Mouse (Mus musculus): ENCODE results near the gene Ubxn11. TPM values are rescaled to one million over a fixed set of nuclear protein-coding genes. Genes with fewer than 3 reads are reported as not detected.
"Not testable (repeated sequence)": the region's sequence is repeated elsewhere in the genome, so short reads cannot be mapped to it uniquely, and the experiment has no call there.

Gene Ubxn11
- polyA plus RNA-seq, 1 experiment from 2014 or later, result 6.6 TPM

DNA sequence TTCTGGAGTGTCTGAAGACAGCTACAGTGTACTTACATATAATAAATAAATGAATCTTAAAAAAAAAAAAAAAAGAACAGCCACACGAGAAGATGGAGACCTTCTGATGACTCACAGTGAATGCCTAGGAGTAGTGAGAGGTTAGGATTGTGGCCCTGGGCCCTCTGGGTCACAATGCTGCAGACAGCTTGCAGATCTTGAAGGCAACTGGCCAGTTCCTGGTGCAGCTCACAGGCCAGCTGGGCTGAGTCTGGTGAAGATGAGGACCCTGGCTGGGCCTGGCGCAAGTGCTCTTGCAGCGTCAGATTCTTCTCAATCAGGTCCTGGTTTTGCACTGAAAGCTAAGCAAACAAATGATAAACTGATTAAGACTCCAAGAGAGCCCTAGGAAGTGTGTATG is 29.7 kb downstream of the Ubxn11 start:
- Histone ChIP-seq H3K27me3 (no peaks in the 10 kb centered on the region), H3K9me3 (no peaks in the 10 kb centered on the region), H3K4me2 (replicated peaks) (no peak overlapping the region), H3K9ac (replicated peaks) (no peak overlapping the region), H3K27ac (replicated peaks) (no peak overlapping the region), H3K36me3 (peaks cover 23% of the 10 kb centered on the region), H3K4me1 (peaks cover 20% of the 10 kb centered on the region), H3K4me3 (no peak overlapping the region)
- ATAC-seq (ENCODE audit: low FRiP score, low read depth), result no peak
- WGBS, result 89% methylated on average over 3 of the region's 3 CpGs

DNA sequence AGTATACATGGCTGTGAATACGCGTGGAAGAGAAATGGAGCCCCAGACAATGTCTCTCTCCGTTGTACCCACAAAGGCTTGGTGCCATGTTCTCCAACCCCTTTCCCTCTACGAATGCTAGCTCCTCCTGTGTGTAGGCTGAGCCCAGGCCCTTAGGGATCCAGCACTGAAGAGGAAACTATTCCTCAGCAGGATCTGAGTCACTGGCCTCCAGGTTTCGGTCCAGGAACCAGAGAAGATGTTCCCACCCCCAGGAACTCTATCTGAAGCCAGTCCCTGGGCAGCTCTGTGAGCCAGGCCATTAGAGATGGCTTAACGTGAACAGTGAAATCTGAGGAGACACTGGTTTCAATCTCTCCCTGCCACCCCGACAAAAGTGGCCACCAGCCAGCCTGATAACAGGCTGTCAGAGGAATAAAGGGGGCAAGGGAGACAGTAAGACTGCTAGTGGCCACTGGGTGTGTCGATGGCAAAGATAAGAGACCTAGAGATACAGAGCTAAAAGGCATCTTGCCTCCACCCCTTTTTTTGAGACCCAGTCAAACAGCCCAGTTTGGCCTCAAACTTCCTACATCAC is 30.2 kb downstream of the Ubxn11 start:
- Histone ChIP-seq H3K36me3 (peaks cover 23% of the 10 kb centered on the region), H3K27ac (replicated peaks) (no peak overlapping the region), H3K9me3 (no peaks in the 10 kb centered on the region), H3K4me2 (replicated peaks) (no peak overlapping the region), H3K4me1 (peaks cover 15% of the 10 kb centered on the region), H3K4me3 (no peak overlapping the region), H3K9ac (replicated peaks) (no peak overlapping the region), H3K27me3 (no peaks in the 10 kb centered on the region)
- WGBS, result 87% methylated on average over 8 of the region's 8 CpGs
- ATAC-seq (ENCODE audit: low FRiP score, low read depth), result no peak

DNA sequence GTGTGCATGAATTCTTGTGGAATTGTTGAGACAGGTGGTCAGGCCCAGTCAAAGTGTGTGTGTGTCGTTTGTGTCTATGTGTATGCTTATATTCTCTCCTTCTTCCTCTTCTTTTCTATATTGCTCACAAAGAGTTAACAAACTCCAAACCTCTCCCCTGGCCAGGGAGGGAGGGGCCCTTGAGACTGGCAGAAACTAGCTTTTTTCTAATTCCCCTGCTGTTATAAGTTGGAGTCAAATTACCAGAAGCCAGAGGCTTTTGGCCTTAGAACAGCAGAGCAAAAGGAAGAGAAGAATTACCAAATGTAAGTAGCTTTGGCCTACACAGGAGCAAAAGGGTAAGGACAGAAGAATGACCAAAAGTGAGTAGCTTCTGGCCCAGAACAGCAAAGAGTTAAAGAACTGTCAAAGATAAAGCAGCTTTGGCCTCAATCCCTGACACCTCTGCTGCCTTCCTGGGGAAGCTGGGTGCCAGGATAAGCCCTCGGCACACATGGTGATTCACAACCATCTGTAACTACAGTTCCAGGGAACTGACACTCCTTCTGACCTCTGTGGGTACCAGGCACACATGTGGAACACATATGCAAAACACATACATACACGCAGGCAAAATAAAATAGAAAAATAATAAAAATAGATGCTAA is 34.0 kb downstream of the Ubxn11 start:
- no peaks in the 10 kb centered on the region for H3K27me3 ChIP-seq
- no peak overlapping the region for H3K4me2 ChIP-seq (replicated peaks)
- no peaks in the 10 kb centered on the region for H3K4me1 ChIP-seq
- ATAC-seq (ENCODE audit: low FRiP score, low read depth), result no peak
- peaks cover 16% of the 10 kb centered on the region; the same call in 1 of the 2 replicates for H3K36me3 ChIP-seq
- no peak overlapping the region for H3K4me3 ChIP-seq
- WGBS, result 75% methylated on average over 3 of the region's 3 CpGs
- no peak overlapping the region for H3K27ac ChIP-seq (replicated peaks)
- no peaks in the 10 kb centered on the region for H3K9me3 ChIP-seq
- no peak overlapping the region for H3K9ac ChIP-seq (replicated peaks)

DNA sequence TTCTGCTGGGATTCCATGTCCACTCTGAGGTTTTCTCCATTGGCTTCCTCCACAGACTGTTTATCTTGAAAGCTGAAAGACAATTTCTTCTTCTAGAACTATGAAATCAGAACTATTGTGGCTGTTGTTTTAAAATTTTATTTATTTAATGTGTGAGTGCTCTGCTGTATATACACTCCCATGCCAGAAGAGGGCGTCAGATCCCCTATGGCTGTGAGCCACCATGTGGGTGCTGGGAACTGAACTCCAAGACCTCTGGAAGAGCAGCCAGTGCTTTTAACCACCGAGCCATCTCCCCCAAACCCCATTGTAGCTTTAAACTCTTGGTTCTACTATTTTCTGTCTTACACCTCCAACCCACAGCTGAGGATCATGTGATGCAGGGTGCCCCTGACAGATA is 36.5 kb downstream of the Ubxn11 start:
- H3K4me3 ChIP-seq, result no peak overlapping the region
- 78% methylated on average over 2 of the region's 2 CpGs for WGBS
- no peaks in the 10 kb centered on the region for H3K4me1 ChIP-seq
- peaks cover 9% of the 10 kb centered on the region; the same call in 1 of the 2 replicates for H3K36me3 ChIP-seq
- no peaks in the 10 kb centered on the region for H3K27me3 ChIP-seq
- H3K27ac ChIP-seq (replicated peaks), result no peak overlapping the region
- H3K4me2 ChIP-seq (replicated peaks), result no peak overlapping the region
- no peak overlapping the region for H3K9ac ChIP-seq (replicated peaks)
- no peaks in the 10 kb centered on the region for H3K9me3 ChIP-seq
- no peak for ATAC-seq (ENCODE audit: low FRiP score, low read depth)

DNA sequence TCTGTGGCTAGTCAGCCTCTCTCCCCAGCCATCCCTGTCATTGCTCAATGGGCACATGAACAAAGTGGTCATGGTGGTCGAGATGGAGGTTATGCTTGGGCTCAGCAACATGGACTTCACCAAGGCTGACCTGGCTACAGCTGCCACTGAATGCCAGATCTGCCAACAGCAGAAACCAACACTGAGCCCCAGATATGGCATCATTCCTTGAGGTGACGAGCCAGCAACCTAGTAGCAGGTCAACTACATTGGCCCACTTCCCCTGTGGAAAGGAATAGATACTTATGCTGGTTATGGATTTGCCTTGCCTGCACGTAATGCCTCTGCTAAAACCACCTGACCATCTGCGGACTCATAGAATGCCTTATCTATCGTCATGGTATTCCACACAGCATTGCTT is 41.9 kb downstream of the Ubxn11 start:
- H3K4me1 ChIP-seq; H3K27me3 ChIP-seq; H3K9me3 ChIP-seq; H3K4me3 ChIP-seq; H3K27ac ChIP-seq (replicated peaks); H3K4me2 ChIP-seq (replicated peaks); H3K9ac ChIP-seq (replicated peaks); ATAC-seq (ENCODE audit: low FRiP score, low read depth): not testable (repeated sequence)
- peaks cover 39% of the 10 kb centered on the region for H3K36me3 ChIP-seq
- 92% methylated on average over 5 of the region's 5 CpGs for WGBS

DNA sequence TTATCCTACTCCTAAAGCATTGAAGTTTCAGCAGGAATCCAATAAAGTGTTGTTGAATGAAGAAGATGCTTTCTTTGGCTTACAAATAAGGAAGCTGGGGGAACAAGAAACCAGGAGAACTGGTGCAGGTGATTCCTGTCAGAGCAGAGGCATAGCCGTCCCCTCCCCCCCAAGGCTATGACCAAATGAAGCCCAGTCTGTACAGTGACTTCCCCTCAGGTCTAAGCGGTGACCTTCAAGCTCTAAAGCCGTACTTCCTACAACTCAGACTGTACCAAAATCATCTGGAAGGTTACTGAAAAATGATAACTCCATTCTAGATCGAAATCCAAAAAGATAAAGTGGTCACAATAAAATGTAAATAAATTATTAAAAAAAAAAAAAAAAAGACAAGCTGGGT is 47.0 kb downstream of the Ubxn11 start:
- no peak for ATAC-seq (ENCODE audit: low FRiP score, low read depth)
- Histone ChIP-seq H3K4me1 (no peaks in the 10 kb centered on the region), H3K9ac (replicated peaks) (no peak overlapping the region), H3K4me2 (replicated peaks) (no peak overlapping the region), H3K27ac (replicated peaks) (no peak overlapping the region), H3K36me3 (peaks cover 76% of the 10 kb centered on the region), H3K4me3 (no peak overlapping the region), H3K9me3 (no peaks in the 10 kb centered on the region), H3K27me3 (no peaks in the 10 kb centered on the region)
- 91% methylated on average over 4 of the region's 4 CpGs for WGBS

DNA sequence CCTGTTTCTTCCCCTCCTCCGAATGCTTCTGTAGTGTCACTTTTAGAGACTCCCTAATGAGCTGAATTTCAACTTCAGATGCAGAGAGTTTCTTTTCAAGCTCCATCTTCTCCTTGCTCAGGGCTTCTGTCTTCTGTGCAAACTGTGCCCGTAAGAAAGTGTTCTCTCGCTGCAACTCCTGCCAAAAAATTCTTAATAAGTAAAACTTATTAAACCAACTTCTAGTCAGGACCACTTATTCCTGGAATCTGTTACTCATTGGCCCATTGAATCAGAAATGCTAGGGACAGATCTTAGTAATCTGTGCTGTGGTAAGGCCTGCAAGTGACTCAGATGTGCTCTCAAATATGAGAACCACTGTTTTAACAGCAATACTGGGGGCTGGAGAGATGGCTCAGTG is 49.7 kb downstream of the Ubxn11 start:
- Histone ChIP-seq H3K4me1 (no peaks in the 10 kb centered on the region), H3K9me3 (no peaks in the 10 kb centered on the region), H3K4me2 (replicated peaks) (no peak overlapping the region), H3K36me3 (peaks cover 75% of the 10 kb centered on the region), H3K9ac (replicated peaks) (no peak overlapping the region), H3K4me3 (no peak overlapping the region), H3K27me3 (no peaks in the 10 kb centered on the region), H3K27ac (replicated peaks) (no peak overlapping the region)
- no peak for ATAC-seq (ENCODE audit: low FRiP score, low read depth)
- WGBS, result 89% methylated on average over 3 of the region's 3 CpGs

DNA sequence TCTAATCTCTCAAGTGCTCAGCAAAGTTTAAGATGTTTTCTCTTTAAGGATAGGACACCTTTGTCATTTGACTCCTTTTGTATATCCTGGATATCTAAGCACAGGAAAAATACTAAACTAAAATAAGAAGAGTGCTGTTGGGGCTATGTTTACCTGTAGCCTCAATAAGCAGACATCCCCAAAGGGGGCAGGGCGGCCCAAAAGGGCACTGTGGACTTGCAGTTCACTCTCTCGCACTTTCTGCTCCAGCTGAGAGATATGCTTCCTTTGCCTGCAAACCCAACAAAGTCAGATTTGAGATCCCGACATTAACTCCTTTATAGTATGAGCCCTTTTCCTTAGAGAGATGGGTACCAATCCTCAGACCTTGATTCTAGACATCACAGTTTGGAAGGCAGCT is 51.3 kb downstream of the Ubxn11 start:
- no peak for ATAC-seq (ENCODE audit: low FRiP score, low read depth)
- peaks cover 59% of the 10 kb centered on the region for H3K36me3 ChIP-seq

DNA sequence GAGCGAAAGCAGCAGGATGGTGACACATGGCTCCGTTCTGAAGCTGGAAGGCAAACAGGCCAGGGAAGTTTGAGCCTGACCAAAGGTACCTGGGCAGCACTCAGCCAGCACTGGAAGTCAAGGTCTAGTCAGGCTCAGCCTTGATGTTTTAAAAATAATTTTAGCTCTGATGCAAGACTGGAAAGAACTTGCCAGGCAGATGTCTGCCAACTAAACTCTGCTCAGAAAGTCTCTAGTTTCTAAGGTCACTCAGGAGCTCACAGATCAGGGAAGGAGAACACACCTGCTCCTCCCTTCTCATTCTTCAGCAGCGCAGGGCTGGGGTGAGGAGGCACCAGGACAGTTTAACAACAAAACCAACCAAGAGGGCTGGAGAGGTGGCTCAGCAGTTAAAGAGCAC is 52.0 kb downstream of the Ubxn11 start:
- ATAC-seq (ENCODE audit: low FRiP score, low read depth), result no peak
- H3K27me3 ChIP-seq, result peaks cover 7% of the 10 kb centered on the region; the same call in 1 of the 2 replicates
- no peak overlapping the region for H3K27ac ChIP-seq (replicated peaks)
- no peak overlapping the region for H3K4me3 ChIP-seq
- no peaks in the 10 kb centered on the region for H3K4me1 ChIP-seq
- H3K36me3 ChIP-seq, result peaks cover 52% of the 10 kb centered on the region
- 93% methylated on average over 3 of the region's 3 CpGs for WGBS
- H3K4me2 ChIP-seq (replicated peaks), result no peak overlapping the region
- H3K9me3 ChIP-seq, result no peaks in the 10 kb centered on the region
- no peak overlapping the region for H3K9ac ChIP-seq (replicated peaks)

More for the DNA sequence above, 51.3 kb downstream of the Ubxn11 start:
- no peak overlapping the region for H3K9ac ChIP-seq (replicated peaks)
- no peaks in the 10 kb centered on the region for H3K9me3 ChIP-seq
- H3K27ac ChIP-seq (replicated peaks), result no peak overlapping the region
- H3K4me1 ChIP-seq, result no peaks in the 10 kb centered on the region
- 0 out of 2 replicates have a peak, but pooled peaks cover 2% of the 10 kb centered on the region for H3K27me3 ChIP-seq
- H3K4me2 ChIP-seq (replicated peaks), result no peak overlapping the region
- no peak overlapping the region for H3K4me3 ChIP-seq
- WGBS, result 94% methylated on average over 3 of the region's 3 CpGs

DNA sequence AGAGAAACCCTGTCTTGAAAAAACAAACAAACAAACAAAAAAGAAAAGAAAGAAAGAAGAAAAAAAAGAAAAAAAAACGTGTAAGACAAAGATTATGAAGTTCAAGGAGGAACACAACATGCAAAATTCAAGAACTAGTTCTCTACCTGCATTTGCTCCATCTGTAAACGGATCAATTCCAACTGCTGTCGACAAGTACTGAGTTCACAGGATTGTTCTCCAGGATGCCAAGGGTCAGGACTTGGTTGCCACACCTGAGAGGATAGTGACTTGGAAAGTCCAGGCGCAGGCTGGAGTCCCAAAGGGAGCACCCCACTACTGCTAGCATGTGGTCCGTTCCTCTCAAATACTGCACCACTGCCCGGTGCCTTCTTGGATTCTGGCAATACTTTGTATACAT is 53.2 kb downstream of the Ubxn11 start:
- Histone ChIP-seq H3K27ac (replicated peaks) (no peak overlapping the region), H3K4me3 (no peak overlapping the region), H3K9me3 (no peaks in the 10 kb centered on the region), H3K36me3 (peaks cover 44% of the 10 kb centered on the region), H3K27me3 (peaks cover 7% of the 10 kb centered on the region; the same call in 1 of the 2 replicates), H3K4me2 (replicated peaks) (no peak overlapping the region), H3K4me1 (no peaks in the 10 kb centered on the region), H3K9ac (replicated peaks) (no peak overlapping the region)
- ATAC-seq (ENCODE audit: low FRiP score, low read depth), result no peak
- WGBS, result 91% methylated on average over 6 of the region's 6 CpGs

DNA sequence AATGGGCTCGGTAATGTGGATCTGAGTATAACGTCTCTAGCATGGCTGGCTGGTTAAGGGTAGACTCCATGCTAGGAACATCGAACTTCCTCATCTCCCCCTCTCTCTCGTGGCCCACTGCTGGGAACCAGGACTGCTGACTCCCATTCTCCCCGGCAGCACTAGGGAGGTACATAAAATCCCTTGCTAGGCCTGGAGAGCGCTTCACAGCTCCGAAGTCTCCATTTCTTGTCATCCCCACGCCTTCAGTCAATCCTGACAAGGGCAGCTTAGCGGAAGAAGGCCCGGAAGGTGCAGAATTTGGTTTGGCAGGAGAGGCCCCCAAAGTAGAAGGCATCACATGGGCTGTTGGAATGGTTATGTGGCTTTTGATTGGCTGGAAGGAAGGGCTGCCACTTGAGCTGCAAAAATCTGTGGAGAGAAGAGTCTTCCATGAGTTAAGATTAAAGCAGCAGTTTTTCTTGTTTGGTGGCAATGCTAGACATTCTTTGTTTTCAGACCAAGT is 53.6 kb downstream of the Ubxn11 start:
- ATAC-seq (ENCODE audit: low FRiP score, low read depth), result no peak
- peaks cover 7% of the 10 kb centered on the region; the same call in 1 of the 2 replicates for H3K27me3 ChIP-seq
- WGBS, result 91% methylated on average over 10 of the region's 10 CpGs
- peaks cover 40% of the 10 kb centered on the region for H3K36me3 ChIP-seq
- no peak overlapping the region for H3K9ac ChIP-seq (replicated peaks)
- H3K4me1 ChIP-seq, result no peaks in the 10 kb centered on the region
- H3K9me3 ChIP-seq, result no peaks in the 10 kb centered on the region
- H3K4me2 ChIP-seq (replicated peaks), result no peak overlapping the region
- H3K27ac ChIP-seq (replicated peaks), result no peak overlapping the region
- H3K4me3 ChIP-seq, result no peak overlapping the region

DNA sequence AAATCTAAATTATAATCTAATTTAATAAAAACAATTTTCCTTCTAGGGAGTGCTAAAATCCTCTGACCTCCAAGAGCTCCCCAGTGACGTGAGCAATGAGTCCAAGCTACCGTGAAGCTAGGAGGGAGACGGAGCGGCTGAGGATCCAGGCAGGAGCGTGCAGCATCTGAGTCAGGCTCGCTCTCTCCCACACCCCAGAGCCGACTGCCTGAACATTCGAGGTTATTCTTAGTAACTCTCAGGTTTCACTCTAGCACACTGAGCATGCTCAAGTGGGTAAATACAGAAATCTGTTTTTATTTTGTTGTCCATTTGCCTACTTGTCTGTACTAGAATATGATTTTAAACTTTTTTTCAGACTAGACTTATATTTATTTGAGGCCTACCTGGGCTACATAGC is 54.4 kb downstream of the Ubxn11 start:
- ATAC-seq (ENCODE audit: low FRiP score, low read depth), result no peak
- H3K36me3 ChIP-seq, result peaks cover 33% of the 10 kb centered on the region
- 76% methylated on average over 8 of the region's 8 CpGs for WGBS

More for the DNA sequence above, 54.4 kb downstream of the Ubxn11 start:
- H3K9ac ChIP-seq (replicated peaks), result no peak overlapping the region
- H3K9me3 ChIP-seq, result no peaks in the 10 kb centered on the region
- H3K4me3 ChIP-seq, result no peak overlapping the region
- no peak overlapping the region for H3K27ac ChIP-seq (replicated peaks)
- H3K4me2 ChIP-seq (replicated peaks), result no peak overlapping the region
- no peaks in the 10 kb centered on the region for H3K4me1 ChIP-seq
- H3K27me3 ChIP-seq, result peaks cover 7% of the 10 kb centered on the region; the same call in 1 of the 2 replicates

Measured in midbrain, embryonic 12.5 days (tissue).